Mouse (Mus musculus): ENCODE measurements around the gene Lamp3. TPM values are rescaled to one million over a fixed set of nuclear protein-coding genes. Genes with fewer than 3 reads are reported as not detected.
"Not testable (repeated sequence)": the region's sequence is repeated elsewhere in the genome, so short reads cannot be mapped to it uniquely, and the experiment has no call there.

The Lamp3 gene
- polyA plus RNA-seq (2012; rRNA removed) = 0.02 and 0.03 TPM in 2 replicates

DNA sequence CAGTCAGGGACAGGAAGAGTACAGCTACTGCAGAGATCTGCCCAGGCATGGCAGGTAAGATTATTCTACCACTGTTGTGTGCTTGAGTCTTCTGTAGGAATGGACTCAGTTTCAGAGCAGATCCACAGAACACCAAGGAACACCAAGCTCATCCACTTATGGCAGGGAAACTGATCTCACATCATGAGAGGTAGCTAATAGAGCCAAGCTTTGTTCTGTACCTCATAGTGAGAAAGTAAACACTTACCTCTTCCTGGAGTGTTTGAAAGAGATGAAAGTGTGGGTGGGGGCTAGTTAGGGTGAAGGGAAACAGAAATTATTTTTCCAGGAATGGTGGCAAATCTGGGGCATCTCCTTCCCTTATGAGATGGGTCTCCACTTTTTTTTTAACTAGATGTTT is at the start of gene Lamp3:
Lamp3 (minus strand) TSS at position 160 of the 400 bp plus-strand sequence.
- no peak for DNase-seq (ENCODE audit: low read depth, low spot score)

DNA sequence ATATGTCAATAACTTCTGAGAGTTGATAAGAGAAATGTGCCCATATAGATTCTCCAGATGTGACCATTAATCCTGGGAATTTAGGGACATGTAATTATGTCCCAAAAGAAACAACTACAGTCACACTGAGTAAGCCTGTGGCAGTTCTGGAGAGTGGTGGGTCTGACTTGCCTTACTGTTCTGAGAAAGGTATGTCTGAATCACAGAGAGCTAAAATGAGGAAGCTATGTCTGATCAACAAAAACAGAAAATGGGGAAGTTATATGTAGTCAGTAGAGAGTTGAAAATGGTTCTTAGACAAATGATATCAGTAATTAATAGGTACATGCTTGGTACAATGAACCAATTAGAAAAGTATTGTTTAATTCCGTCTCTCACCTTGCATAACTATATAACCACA is 26.7 kb upstream of the Lamp3 start:
- 80% methylated on average over 1 of the region's 1 CpGs for WGBS
- no peak for DNase-seq (ENCODE audit: low read depth, low spot score)

DNA sequence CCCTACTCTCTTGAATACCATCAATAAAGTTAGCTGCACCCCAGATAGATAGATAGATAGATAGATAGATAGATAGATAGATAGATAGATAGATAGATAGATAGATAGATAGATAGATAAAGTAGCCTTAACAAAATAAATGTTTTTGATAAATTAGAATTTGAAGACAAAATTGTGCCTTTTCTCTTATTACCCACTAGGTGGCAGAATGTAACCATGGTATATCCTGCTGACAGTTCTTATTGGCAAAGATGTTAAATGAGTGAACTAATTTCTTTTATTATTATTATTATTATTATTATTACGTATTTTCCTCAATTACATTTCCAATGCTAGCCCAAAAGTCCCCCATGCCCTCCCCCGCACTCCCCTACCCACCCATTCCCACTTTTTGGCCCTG is 18.0 kb upstream of the Lamp3 start:
- DNase-seq (ENCODE audit: low read depth, low spot score) = not testable (repeated sequence)
- 44% methylated on average over 2 of the region's 2 CpGs for WGBS

DNA sequence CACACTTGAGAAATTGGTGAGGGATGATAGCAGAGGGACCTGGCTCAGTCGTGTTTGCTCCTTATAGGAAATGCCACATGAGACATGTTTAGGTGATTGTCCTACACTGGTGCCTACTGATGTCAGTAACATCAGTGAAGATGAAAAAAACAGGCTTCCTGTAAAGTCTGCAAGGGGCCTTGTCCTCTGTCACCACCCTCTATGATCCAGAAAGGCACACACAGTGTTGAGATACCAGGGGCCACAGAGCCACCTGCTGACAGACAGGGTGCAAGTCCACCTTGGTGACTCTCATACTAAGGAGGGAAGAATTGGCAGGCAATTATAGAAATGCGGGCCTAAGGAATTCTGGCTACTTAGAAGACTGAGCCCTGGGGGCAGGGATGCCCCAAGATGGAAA is 14.8 kb upstream of the Lamp3 start:
- no peak for DNase-seq (ENCODE audit: low read depth, low spot score)
- WGBS = 47% methylated on average over 2 of the region's 2 CpGs

DNA sequence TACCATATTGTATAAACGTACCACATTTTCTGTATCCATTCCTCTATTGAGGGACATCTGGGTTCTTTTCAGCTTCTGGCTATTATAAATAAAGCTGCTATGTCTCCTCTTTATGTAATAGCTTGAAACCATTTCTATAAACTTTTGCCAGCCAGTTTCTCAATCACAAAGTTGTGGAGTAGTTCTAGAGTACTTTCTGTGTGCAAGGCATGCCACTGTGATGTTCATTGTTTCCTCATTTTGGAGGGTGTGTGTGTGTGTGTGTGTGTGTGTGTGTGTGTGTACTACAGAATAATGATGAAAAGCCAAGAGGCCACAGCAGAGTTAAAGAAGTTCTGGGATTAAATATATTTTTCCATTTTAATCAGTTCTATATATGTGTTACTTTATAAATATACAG is 1.2 kb upstream of the Lamp3 start:
- WGBS = 81% methylated on average over 1 of the region's 1 CpGs
- DNase-seq (ENCODE audit: low read depth, low spot score) = no peak

DNA sequence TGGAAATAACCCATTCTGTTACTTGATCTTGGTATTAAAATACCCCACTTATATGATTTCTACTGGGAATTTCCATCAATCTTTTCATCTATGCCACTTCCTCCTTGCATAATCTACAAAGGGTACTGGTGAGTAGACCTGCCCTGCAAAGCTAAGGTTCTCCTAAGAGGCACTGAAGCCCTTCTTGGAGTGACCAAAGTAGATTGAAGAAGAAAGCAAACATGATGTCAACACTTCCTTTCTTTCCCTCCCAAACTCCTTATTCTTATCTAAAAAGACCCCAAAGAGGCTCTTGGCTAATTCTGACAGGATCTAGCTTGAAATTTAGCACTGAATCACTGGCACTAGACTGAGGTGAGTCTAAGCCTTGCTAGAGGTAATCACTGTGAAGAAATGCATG is 7.0 kb downstream of the Lamp3 start:
- no peak for DNase-seq (ENCODE audit: low read depth, low spot score)

DNA sequence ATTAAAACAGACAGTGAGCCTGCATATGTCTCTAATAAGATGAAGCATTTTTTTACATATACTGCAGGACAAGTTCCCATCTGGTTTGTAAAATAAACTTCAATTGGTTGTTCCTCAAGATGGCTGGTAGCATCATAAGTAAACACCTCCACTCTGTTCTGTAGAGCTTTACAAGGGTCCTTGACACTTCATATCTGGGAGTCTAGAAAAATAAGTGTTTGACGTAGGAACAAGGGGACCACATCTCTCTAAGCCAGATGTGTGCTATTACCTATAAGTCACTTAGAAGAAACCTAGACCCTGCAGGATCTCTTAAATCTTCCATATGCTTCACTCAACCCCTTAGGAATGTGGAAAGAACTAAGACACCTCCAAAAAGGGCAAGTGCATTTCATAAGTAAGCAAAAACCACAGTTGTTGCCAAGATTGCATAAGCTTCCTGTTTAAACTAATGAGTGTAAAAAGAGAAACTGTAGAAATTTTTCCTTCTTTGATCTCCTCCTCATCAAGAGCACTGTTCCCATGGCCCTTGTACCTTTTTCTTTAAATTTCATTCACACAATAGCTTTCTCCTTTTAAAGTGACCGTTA is 35.3 kb downstream of the Lamp3 start:
- DNase-seq (ENCODE audit: low read depth, low spot score) = no peak
- 79% methylated on average over 2 of the region's 2 CpGs for WGBS

DNA sequence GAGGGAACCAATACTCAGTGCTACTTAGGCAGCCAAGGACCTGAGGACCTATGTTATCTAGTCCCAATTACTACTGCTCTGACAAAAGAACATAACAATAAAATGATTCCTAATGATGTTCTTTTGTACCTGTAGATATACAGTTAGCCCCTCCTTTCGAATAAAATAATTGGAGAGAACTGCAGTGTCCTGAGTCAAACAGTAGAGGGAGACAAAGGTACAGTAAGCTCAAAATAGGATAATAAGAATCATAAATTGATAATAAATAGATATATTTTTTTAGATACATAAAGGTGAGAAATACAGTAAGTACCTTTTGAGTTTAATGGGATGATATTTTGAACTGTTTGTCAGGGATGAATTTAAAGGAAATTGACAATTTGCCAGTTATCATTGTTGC is 39.9 kb downstream of the Lamp3 start:
- peak; percentile 8 for DNase-seq (ENCODE audit: low read depth, low spot score)
- WGBS = 31% methylated on average over 1 of the region's 1 CpGs

DNA sequence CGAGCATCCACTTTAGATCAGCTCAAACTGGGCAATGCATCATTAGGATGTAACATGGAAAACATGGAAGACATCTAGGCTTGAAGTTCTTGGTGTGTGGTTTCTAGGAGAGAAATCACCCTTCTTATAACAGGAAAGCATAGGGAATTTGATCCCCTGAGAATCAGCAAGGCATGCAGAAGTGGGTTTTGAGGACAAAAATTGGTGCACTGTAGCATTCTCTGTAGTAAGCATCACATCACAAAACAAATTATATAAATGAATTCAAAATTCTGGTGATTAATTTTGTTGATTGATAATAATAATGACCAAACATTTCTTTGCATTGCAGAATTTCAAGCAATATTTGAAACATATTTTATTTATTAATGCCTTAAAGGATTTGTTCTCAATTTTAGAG is 76.4 kb downstream of the Lamp3 start, which contains the start of gene Olfr171:
Olfr171 (minus strand) TSS at position 101 of the 400 bp plus-strand sequence.
- DNase-seq (ENCODE audit: low read depth, low spot score) = no peak
- 83% methylated on average over 1 of the region's 1 CpGs for WGBS

DNA sequence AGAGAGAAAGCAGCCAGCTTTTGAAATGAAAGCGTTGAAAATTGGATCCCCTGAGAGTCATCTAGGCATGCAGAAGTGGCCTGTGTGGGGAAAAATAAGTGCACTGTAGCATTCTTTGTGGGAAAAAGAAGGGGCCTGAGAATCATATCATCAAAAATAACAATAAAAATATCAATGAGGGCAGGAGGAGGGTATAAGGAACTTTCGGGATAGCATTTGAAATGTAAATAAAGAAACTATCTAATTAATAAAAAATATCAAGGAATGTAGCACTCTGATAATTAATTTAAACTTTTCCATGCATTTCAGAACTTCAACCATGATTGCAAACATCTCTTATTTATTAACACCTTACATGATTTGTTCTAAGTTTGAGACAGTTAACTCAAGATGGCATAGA is 94.4 kb downstream of the Lamp3 start, which contains the start of gene Olfr170:
Olfr170 (minus strand) TSS at position 101 of the 400 bp plus-strand sequence.
- 90% methylated on average over 2 of the region's 2 CpGs for WGBS
- not testable (repeated sequence) for DNase-seq (ENCODE audit: low read depth, low spot score)

Other genes with a start within 250 kb of the Lamp3 start
- gene Olfr166, start 222.7 kb downstream of the Lamp3 start, polyA plus RNA-seq (2012; rRNA removed) = not detected in 2 replicates
- gene Olfr167, start 184.1 kb downstream of the Lamp3 start, polyA plus RNA-seq (2012; rRNA removed) = not detected in 2 replicates
- gene Olfr168, start 170.8 kb downstream of the Lamp3 start, polyA plus RNA-seq (2012; rRNA removed) = not detected in 2 replicates
- gene Olfr169, start 134.6 kb downstream of the Lamp3 start, polyA plus RNA-seq (2012; rRNA removed) = not detected in 2 replicates
- gene Olfr170, start 94.5 kb downstream of the Lamp3 start, polyA plus RNA-seq (2012; rRNA removed) = not detected in 2 replicates
- gene Olfr171, start 76.5 kb downstream of the Lamp3 start, polyA plus RNA-seq (2012; rRNA removed) = not detected in 2 replicates
- gene B3gnt5, start 53.8 kb upstream of the Lamp3 start, polyA plus RNA-seq (2012; rRNA removed) = 1.6 and 2.0 TPM in 2 replicates

All from large intestine, adult 2 months (tissue).